Mouse (Mus musculus) ovary, postnatal 36 days (tissue): ENCODE data around the gene Ltb4r1.

Source experiments
- DNase-seq: peaks from one replicate; pipeline ENCODE4 v3.0.0; 2022; ENCODE audit warnings: low spot score, mixed read lengths

The Ltb4r1 gene

DNA sequence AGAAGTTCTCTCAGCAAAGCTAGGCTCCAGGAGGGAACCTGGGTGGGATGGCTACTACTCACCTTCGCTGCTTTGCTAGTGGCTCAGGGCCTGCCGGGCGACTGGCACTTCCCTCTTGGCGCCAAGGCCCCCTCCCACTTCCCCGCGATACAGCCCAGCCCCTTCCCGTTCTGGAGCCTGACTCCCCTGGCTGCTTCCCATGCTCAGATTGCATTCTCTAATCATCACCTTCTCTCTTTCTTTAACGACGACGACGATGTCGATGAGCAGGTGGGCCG, 18.1 kb downstream of the Ltb4r1 start, which contains the start of gene Adcy4:
Gene Adcy4, minus strand, starts transcription at position 138 of the 278 bp plus-strand sequence.
- no peak for DNase-seq

DNA sequence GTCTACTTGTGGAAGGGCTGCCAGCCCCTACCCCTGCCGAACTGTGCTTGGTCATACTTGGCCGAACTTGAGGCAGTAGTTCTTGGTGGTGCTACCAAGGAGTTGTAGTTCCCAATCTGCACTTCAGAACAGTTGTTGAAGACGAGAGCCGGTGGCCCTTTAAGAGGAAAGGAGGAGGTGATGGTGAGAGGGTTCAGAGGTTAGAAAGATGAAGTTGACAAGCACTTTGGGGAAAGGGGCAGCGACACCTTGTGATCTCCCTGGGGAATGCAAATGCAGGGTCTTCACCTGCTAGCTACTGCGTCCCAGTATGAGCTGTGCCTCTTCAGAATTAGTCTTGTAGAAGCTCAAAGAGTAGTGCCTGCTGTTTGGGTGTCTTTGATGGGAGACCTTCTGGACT, 19.4 kb downstream of the Ltb4r1 start:
- no peak for DNase-seq

DNA sequence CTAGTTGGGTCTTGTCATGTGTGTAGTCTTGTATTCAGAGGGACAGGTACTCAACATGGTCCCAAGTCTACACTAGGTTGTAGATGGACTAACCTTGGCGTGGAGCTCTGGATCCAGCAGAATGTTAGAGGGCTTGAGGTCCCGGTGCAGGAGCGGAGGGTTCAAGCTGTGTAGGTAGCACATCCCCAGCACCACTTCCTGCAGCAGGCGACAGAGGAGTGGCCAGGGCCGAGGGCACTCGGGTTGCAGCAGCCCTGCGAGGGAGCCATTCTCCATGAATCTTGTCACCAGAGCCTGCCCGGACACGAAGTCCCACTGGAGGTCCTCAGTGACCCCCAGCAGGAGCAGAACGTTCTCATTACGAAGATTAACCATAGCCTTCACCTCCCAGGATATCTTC, 22.0 kb downstream of the Ltb4r1 start:
- DNase-seq = no peak

DNA sequence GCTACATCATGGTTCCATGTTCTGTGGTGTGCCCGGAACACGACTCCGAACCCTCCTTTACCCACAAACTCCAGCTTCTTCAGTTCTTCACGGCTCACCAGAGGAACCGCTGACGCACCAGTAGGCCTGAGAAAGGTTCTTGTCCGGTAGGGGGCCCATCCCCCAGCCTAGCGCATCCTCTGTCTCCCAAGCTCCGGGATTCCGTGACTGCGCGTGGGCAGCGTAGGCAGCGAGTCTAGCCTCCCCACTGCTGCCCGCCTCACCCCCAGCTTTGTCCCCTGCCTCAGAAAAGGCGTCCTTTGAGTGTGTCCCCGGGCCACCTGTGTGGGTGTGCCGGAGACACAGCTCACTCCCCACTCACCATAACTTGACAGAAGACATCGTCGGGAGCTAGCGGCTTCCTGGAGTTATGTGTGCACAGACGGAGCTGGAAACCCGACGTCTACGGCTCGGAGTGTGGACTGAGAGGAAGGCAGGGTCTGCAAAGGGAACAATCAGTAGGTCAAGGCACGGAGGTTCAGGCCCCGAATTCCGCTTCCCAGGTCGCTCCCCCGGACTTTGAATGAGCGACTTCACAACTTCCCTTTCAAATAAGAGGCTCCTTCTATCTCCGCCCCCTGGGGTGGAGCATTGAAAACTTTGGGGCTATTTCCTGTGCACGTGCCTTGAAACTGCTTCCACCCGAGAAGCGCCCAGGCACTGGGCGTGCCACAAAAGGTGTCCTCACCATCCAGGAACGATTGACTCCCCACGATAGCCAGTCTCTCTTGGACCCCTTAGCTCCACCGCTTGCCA, 22.7 kb downstream of the Ltb4r1 start, which contains the start of gene Ripk3:
Gene Ripk3, minus strand, starts transcription at position 610 of the 795 bp plus-strand sequence.
- DNase-seq = no peak

DNA sequence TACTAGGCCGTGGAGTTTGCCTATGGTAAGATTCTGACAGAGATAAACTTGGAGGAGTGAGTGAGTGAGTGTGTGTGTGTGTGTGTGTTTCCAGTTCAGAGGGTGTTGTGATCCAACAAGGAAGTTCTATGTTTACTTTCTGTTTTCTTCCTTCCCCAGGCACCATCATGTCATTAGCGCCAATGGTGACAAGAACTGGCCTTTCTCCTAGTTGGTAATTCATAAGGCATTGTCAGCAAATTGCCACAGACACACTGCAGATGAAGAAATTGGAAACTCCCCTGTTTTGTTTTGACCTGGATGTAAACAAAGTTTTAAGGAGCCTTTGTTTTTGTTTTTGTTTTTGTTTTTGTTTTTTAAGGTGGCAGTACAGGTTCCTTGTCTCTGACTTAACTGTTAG, 27.7 kb downstream of the Ltb4r1 start:
- no peak for DNase-seq

DNA sequence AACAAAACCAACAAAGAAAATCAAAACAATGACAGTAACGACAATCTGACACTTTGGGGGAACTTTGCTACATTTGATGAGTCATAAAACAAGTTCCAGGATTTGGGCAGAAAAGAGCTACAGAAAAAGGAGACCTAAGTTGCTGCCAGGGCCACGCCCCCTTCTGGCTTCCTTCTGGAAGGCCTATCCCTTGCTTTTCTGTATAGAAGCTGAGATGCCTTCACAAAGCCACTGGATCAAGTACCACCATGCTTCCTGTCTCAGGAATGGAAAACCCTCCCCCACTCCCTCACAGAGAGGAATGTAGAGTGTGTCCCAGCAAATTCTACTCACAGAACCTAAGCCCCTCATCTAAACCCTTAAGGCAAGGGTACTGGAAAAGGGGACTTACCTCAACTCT, 28.2 kb downstream of the Ltb4r1 start:
- no peak for DNase-seq

DNA sequence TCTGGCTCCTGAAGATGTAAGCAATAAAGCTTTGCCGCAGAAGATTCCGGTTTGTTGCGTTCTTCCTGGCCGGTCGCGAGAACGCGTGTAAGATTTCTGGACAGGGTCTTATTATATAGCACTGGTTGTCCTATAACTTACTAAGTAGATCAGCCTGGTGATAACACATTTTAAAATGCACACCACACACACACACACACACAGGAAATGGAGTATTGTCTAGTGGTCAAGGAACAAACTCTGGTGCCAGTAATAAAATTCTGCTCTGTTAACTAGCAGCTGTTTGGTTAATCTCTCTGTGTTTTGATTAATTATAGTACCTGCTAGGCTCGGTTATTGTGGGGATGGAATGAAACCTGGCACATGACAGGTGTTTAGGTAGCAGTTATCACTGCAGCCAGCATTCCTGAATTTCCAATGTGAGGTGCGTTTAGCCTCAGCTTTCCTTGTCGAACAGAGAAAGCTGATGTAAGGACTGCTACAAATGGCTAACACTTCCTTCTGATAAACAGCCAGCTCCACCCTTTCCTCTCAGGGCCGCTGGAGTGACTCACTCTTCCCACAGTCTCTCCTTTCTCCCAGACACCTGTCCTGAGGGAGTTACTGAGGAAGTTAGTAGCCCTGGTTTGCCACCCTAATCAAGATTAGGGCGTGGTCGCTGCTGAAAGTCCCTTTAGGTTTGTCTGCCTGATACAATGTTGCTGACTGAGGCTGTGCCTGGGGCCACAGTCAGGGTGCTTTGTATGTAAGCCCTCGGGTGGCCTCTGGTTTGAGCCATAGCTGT, 29.8 kb downstream of the Ltb4r1 start:
- DNase-seq = no peak

DNA sequence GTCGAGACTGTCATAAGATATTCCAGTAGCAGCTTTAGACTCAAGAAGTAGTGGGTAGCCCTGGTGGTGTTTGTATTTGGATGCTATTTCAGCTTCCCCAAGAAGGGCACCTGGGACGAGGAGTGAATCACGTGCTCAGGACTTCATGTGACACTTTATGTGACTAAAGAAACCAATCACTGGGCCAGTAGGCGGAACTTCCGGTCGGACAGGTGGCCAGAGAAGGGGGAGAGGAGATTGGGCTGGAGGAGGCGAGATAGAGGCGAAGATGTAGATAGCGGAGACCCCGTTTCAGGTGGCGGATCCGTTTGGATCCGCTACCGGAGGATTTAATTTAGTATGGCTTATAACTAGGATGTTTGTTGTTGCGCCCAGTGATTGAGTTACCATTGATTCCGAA, 49.1 kb downstream of the Ltb4r1 start:
- peak; percentile 63 for DNase-seq

DNA sequence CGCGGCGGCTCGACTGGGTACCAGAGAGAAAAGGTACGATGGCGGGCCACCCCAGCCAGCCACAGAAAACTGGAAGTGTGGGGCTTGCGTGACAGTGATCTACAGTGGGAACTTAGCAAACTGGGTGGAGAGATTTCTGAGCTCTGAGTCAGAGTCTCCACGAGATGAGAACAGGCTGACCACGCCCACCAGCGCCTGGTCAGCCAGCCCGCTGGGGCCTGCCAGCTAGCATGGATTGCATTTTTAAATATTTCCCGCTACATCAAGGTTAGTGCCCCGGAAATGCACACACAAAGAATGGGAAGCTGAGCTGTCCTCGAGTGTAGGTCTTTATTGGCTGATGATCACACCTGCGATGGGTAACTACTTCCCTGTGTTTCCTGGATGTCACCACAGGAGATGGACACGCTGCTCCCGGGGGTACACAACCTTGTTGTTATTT, 49.6 kb downstream of the Ltb4r1 start:
- peak; percentile 57 for DNase-seq
